In the genomic region with DNA sequence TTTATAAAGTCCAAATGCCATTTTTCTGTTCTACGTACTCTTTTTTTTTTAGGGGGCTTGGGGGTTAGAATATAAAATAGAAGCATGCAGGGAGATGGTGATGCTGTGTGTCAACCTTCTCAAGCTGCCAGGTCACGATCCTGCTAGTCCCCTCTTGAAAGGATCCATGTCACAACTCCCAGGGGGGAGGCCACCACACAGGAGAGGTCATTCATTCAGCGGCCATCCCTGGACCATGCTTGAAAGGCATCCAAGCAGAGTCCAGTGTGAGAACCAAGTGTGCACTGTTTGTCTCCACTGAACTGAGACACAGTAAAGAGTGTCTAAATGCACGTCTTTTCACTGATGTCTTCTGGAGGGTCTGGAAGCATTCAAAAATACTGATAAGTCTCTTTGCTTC, we compare ENCODE assay signal across 21 mouse cellular contexts.
DNase-seq lines count a peak whose midpoint lies in the region; ATAC-seq and TF ChIP-seq lines count a peak whose summit lies in the region.
"Had no signal": no experiment of that assay in that cellular context is flagged by ENCODE, and none has a peak within 500 bp of the region (broad histone marks: within the 10 kb centered on the region; RNA-seq: fewer than 3 reads in every experiment).

No protein-coding gene starts in this region.

- no peak for TF ChIP-seq EP300 in heart, adult 2 months (IDR thresholded peaks at IDR 0.05; ENCODE audit: insufficient read depth, low read depth, low read length)

- H3K27me3 ChIP-seq in heart, embryonic 12.5 days (replicated peaks), result no peaks in the 10 kb centered on the region
- no peaks in the 10 kb centered on the region for H3K27me3 ChIP-seq in heart, adult 2 months (ENCODE audit: control insufficient read depth, insufficient read depth, low read length)
- no peaks in the 10 kb centered on the region for H3K27me3 ChIP-seq in hindbrain, embryonic 15.5 days
- H3K27me3 ChIP-seq in hindbrain, embryonic 12.5 days, result no peaks in the 10 kb centered on the region
- H3K27me3 ChIP-seq in midbrain, embryonic 15.5 days (replicated peaks), result no peaks in the 10 kb centered on the region
- no peaks in the 10 kb centered on the region for H3K27me3 ChIP-seq in midbrain, embryonic 10.5 days (ENCODE audit: low read depth, poor library complexity, severe bottlenecking)
- H3K27me3 ChIP-seq: embryonic facial prominence, embryonic 12.5 days; forebrain, embryonic 15.5 days had no signal

- ATAC-seq in heart, embryonic 12.5 days (ENCODE audit: insufficient number of reproducible peaks, low FRiP score), result no peak
- ATAC-seq in hindbrain, embryonic 15.5 days (ENCODE audit: low FRiP score, low read depth), result peak; percentile 69; the same call in 1 of the 2 replicates
- ATAC-seq in hindbrain, embryonic 12.5 days (ENCODE audit: low FRiP score), result no peak
- ATAC-seq in midbrain, embryonic 15.5 days (replicated peaks), result 0 out of 2 replicates have a peak, but pooled peaks have one; percentile 42
- ATAC-seq: CD4-positive, CD25-positive, alpha-beta regulatory T cell, adult 4 months; forebrain, embryonic 15.5 days; intestine, embryonic 16.5 days had no signal

- no peak for TF ChIP-seq CTCF in heart, adult 2 months (IDR thresholded peaks at IDR 0.05)

- TF ChIP-seq POLR2A in heart, adult 2 months (IDR thresholded peaks at IDR 0.05; ENCODE audit: insufficient read depth, low read depth, low read length), result no peak

- no peak overlapping the region for H3K4me3 ChIP-seq in heart, embryonic 12.5 days
- no peak overlapping the region for H3K4me3 ChIP-seq in heart, adult 2 months
- no peak overlapping the region for H3K4me3 ChIP-seq in hindbrain, embryonic 15.5 days
- no peak overlapping the region for H3K4me3 ChIP-seq in hindbrain, embryonic 12.5 days
- H3K4me3 ChIP-seq in midbrain, embryonic 15.5 days, result no peak overlapping the region
- H3K4me3 ChIP-seq in midbrain, embryonic 10.5 days, result no peak overlapping the region
- H3K4me3 ChIP-seq: embryonic facial prominence, embryonic 12.5 days; forebrain, embryonic 15.5 days; heart, embryonic 10.5 days had no signal

- no peak for DNase-seq in heart, adult 2 months
- DNase-seq in midbrain, embryonic 10.5 days (ENCODE audit: low spot score), result no peak
- DNase-seq in ovary, postnatal 14 days (ENCODE audit: low spot score), result no peak
- DNase-seq: adrenal gland, postnatal 10 days; B cell, adult 2 months; cerebellum, adult 11 months; cerebellum, adult 8-10 months; cerebellum, postnatal 14 days; embryo, embryonic 11 days; gastrocnemius, postnatal 36 days; heart, adult 11 months had no signal

- H3K9ac ChIP-seq in heart, embryonic 12.5 days, result no peak overlapping the region
- no peak overlapping the region for H3K9ac ChIP-seq in heart, adult 2 months (ENCODE audit: low read depth, low read length)
- H3K9ac ChIP-seq in hindbrain, embryonic 15.5 days, result no peak overlapping the region
- H3K9ac ChIP-seq in hindbrain, embryonic 12.5 days, result no peak overlapping the region
- H3K9ac ChIP-seq in midbrain, embryonic 15.5 days, result no peak overlapping the region
- H3K9ac ChIP-seq: embryonic facial prominence, embryonic 12.5 days; forebrain, embryonic 15.5 days had no signal

- peaks cover 15% of the 10 kb centered on the region for H3K4me1 ChIP-seq in heart, embryonic 12.5 days (replicated peaks)
- H3K4me1 ChIP-seq in heart, adult 2 months (ENCODE audit: control insufficient read depth, insufficient read depth, low read length), result no peaks in the 10 kb centered on the region; the same call in 1 of the 2 replicates
- no peaks in the 10 kb centered on the region for H3K4me1 ChIP-seq in hindbrain, embryonic 15.5 days (replicated peaks)
- no peaks in the 10 kb centered on the region for H3K4me1 ChIP-seq in hindbrain, embryonic 12.5 days
- H3K4me1 ChIP-seq in midbrain, embryonic 15.5 days, result no peaks in the 10 kb centered on the region
- H3K4me1 ChIP-seq in midbrain, embryonic 10.5 days, result 0 out of 2 replicates have a peak, but pooled peaks cover 4% of the 10 kb centered on the region
- H3K4me1 ChIP-seq: embryonic facial prominence, embryonic 12.5 days; forebrain, embryonic 15.5 days had no signal

- H3K27ac ChIP-seq in heart, embryonic 12.5 days (ENCODE audit: poor library complexity, severe bottlenecking), result 0 out of 2 replicates have a peak overlapping the region, but pooled peaks have one; percentile 10
- no peak overlapping the region for H3K27ac ChIP-seq in heart, adult 2 months
- H3K27ac ChIP-seq in hindbrain, embryonic 15.5 days (replicated peaks), result no peak overlapping the region
- H3K27ac ChIP-seq in hindbrain, embryonic 12.5 days, result no peak overlapping the region
- H3K27ac ChIP-seq in midbrain, embryonic 15.5 days, result no peak overlapping the region
- H3K27ac ChIP-seq in midbrain, embryonic 10.5 days (replicated peaks), result no peak overlapping the region
- H3K27ac ChIP-seq: embryonic facial prominence, embryonic 12.5 days; forebrain, embryonic 15.5 days; heart, embryonic 10.5 days had no signal

- no peaks in the 10 kb centered on the region for H3K36me3 ChIP-seq in heart, embryonic 12.5 days
- no peaks in the 10 kb centered on the region for H3K36me3 ChIP-seq in heart, adult 2 months (ENCODE audit: control insufficient read depth, insufficient read depth, low read length)
- no peaks in the 10 kb centered on the region for H3K36me3 ChIP-seq in hindbrain, embryonic 15.5 days
- no peaks in the 10 kb centered on the region for H3K36me3 ChIP-seq in hindbrain, embryonic 12.5 days
- no peaks in the 10 kb centered on the region for H3K36me3 ChIP-seq in midbrain, embryonic 15.5 days (replicated peaks)
- H3K36me3 ChIP-seq in midbrain, embryonic 10.5 days, result no peaks in the 10 kb centered on the region
- H3K36me3 ChIP-seq: embryonic facial prominence, embryonic 12.5 days; forebrain, embryonic 15.5 days; G1E; heart, embryonic 10.5 days had no signal

- no peak overlapping the region for H3K4me2 ChIP-seq in heart, embryonic 12.5 days
- H3K4me2 ChIP-seq in hindbrain, embryonic 15.5 days, result no peak overlapping the region
- H3K4me2 ChIP-seq in hindbrain, embryonic 12.5 days (replicated peaks), result no peak overlapping the region
- no peak overlapping the region for H3K4me2 ChIP-seq in midbrain, embryonic 15.5 days
- H3K4me2 ChIP-seq: embryonic facial prominence, embryonic 12.5 days; forebrain, embryonic 15.5 days had no signal

- no peaks in the 10 kb centered on the region for H3K79me2 ChIP-seq in heart, adult 2 months (replicated peaks; ENCODE audit: control insufficient read depth, insufficient read depth, low read length)

- 42% methylated on average over 4 of the region's 4 CpGs for WGBS in heart, embryonic 12.5 days
- 63% methylated on average over 4 of the region's 4 CpGs for WGBS in heart, adult 2 months
- 42% methylated on average over 4 of the region's 4 CpGs for WGBS in hindbrain, embryonic 15.5 days
- WGBS in hindbrain, embryonic 12.5 days, result 48% methylated on average over 4 of the region's 4 CpGs
- WGBS in midbrain, embryonic 15.5 days, result 40% methylated on average over 4 of the region's 4 CpGs
- WGBS in midbrain, embryonic 10.5 days, result 44% methylated on average over 4 of the region's 4 CpGs

- intact Hi-C loops in heart, adult 2 months (cut with DNase I), result no loop called here

- peaks cover 16% of the 10 kb centered on the region; the same call in 1 of the 2 replicates for H3K9me3 ChIP-seq in heart, embryonic 12.5 days (replicated peaks)
- H3K9me3 ChIP-seq in hindbrain, embryonic 15.5 days, result no peaks in the 10 kb centered on the region
- H3K9me3 ChIP-seq in hindbrain, embryonic 12.5 days (replicated peaks), result no peaks in the 10 kb centered on the region
- no peaks in the 10 kb centered on the region for H3K9me3 ChIP-seq in midbrain, embryonic 15.5 days
- no peaks in the 10 kb centered on the region for H3K9me3 ChIP-seq in midbrain, embryonic 10.5 days (replicated peaks)
- H3K9me3 ChIP-seq: embryonic facial prominence, embryonic 12.5 days; forebrain, embryonic 15.5 days; G1E; heart, embryonic 10.5 days had no signal

Comparison
In these comparisons a context has a peak if more than half of its experiments do, and no peak if none do; other contexts are left out.
1. ATAC-seq: peak in hindbrain, embryonic 15.5 days (single experiment) and midbrain, embryonic 15.5 days (single experiment); none in heart, embryonic 12.5 days (single experiment) and hindbrain, embryonic 12.5 days (single experiment).